Mouse (Mus musculus): ENCODE data around the gene Prg2.

The Prg2 gene

DNA sequence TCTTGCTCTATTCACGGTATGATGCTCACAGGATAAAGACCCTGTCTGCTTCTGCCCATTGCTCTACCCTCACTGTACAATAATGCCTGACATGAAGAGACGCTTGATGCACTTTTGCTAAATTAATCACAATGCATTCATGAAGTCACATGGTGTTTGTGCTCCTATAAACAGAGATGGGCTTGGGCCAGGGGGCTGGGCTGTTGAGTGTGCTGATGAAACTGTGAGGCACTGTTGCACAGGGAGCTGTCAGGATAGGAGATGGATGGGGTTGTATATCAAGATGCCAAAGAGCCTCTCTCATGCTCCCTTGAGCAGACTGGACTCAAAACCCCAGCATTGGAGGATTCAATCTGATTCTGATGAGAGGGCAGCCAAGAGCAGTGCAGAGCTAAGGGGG lies 52.9 kb downstream of the Prg2 start:
- DNase-seq: no peak
